Mouse (Mus musculus) neural tube, embryonic 15.5 days (tissue): ENCODE measurements around the gene Spag7. TPM values are rescaled to one million over a fixed set of nuclear protein-coding genes. Genes with fewer than 3 reads are reported as not detected.

Experiments used
- ATAC-seq: fragments of 200-750 bp; cut with Nextera tagmentation; 2 replicates; pipeline ENCODE4 v1.8.0; 2017; ENCODE audit warnings: mild to moderate bottlenecking, moderate TSS enrichment, moderate library complexity; ENCODE audit not compliant: low FRiP score
- H3K27ac ChIP-seq: fragments of 300-500 bp; sonication (generic); replicated peaks from 2 replicates; pipeline ENCODE4 v1.5.1; 2015; ENCODE audit warnings: mild to moderate bottlenecking, inconsistent platforms
- H3K27me3 ChIP-seq: fragments of 300-500 bp; sonication (generic); replicated peaks from 2 replicates; pipeline ENCODE4 v1.6.1; 2015; ENCODE audit warnings: inconsistent platforms
- H3K36me3 ChIP-seq: fragments of 300-500 bp; sonication (generic); 2 replicates; pipeline ENCODE4 v1.6.1; 2015; ENCODE audit warnings: inconsistent platforms
- H3K4me1 ChIP-seq: fragments of 300-500 bp; sonication (generic); 2 replicates; pipeline ENCODE4 v1.6.1; 2015; ENCODE audit warnings: inconsistent platforms
- H3K4me2 ChIP-seq: fragments of 300-500 bp; sonication (generic); 2 replicates; pipeline ENCODE4 v1.6.1; 2015; ENCODE audit warnings: inconsistent platforms, mild to moderate bottlenecking, moderate library complexity
- H3K4me3 ChIP-seq: fragments of 300-500 bp; sonication (generic); replicated peaks from 2 replicates; pipeline ENCODE4 v1.5.1; 2015; ENCODE audit warnings: mild to moderate bottlenecking, inconsistent platforms
- H3K9ac ChIP-seq: fragments of 300-500 bp; sonication (generic); replicated peaks from 2 replicates; pipeline ENCODE4 v1.6.1; 2015; ENCODE audit warnings: mild to moderate bottlenecking, inconsistent platforms
- H3K9me3 ChIP-seq: fragments of 300-500 bp; sonication (generic); replicated peaks from 2 replicates; pipeline ENCODE4 v1.6.1; 2016; ENCODE audit warnings: inconsistent platforms
- WGBS: fragments of 180-500 bp; shearing (Covaris S2); methylation state at CpG from one replicate; pipeline ENCODE4 v1.1.7; 2015; ENCODE audit warnings: mixed read lengths; 5-methylcytosine and 5-hydroxymethylcytosine counted together
- polyA plus RNA-seq: library from polyadenylated mRNA; unstranded; fragments of >200 nt; fragmentation: Nextera tagmentation; extraction: Ambion mirVana; gene quantifications from 2 replicates; pipeline ENCODE4 v1.2.1, GENCODE M21; 2015

Spag7 gene
- polyA plus RNA-seq, 1 experiment from 2014 or later: 159 TPM

DNA sequence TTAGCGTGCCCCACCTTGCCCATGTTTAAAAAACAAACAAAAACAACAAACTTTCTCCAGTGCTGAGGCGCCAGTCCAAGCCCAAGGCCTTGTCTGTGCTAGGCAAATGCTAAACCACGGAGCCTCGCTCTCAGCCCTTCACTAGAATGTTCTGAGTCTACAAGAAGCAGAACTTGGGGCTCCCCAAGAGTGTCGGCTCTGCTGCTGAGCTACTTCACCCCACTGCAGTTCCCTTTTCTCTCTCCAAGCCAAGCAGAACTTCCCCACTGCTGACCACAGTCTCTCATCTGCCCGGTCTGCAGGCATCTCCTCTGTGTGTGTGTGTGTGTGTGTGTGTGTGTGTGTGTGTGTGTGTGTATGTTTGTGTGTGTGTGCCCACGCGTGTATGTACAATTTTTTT lies 10.7 kb upstream of the Spag7 start:
- no peaks in the 10 kb centered on the region for H3K27me3 ChIP-seq
- no peak overlapping the region for H3K9ac ChIP-seq
- no peak overlapping the region for H3K27ac ChIP-seq
- H3K4me2 ChIP-seq: no peak overlapping the region
- H3K4me3 ChIP-seq: no peak overlapping the region
- peaks cover 10% of the 10 kb centered on the region for H3K4me1 ChIP-seq
- whole genome bisulfite sequencing: 94% methylated on average over 6 of the region's 8 CpGs
- no peak for ATAC-seq
- peaks cover 81% of the 10 kb centered on the region for H3K36me3 ChIP-seq
- H3K9me3 ChIP-seq: no peaks in the 10 kb centered on the region

DNA sequence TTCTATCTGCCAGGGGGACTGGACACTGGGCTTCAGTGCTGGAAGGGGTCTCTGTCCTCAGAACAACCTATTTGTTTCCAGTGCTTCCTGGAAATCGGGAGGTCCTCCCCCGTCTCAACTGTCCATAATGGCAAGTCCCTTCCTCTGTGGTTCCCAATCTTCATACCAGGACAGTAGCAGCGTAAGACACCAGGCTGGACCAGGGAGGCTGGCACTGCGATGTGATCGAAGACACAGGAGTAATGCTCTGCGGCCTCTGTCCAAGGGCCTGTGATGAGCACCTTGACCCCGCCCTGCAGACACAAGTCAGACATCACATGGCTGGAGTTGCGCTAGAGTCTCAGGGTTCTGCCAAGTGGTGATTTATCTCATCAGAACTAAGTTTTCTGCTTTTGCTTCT lies 10.1 kb upstream of the Spag7 start:
- Histone ChIP-seq H3K27ac (no peak overlapping the region), H3K9me3 (no peaks in the 10 kb centered on the region), H3K4me2 (no peak overlapping the region), H3K9ac (no peak overlapping the region), H3K36me3 (peaks cover 79% of the 10 kb centered on the region), H3K4me3 (no peak overlapping the region), H3K4me1 (peaks cover 10% of the 10 kb centered on the region), H3K27me3 (no peaks in the 10 kb centered on the region)
- whole genome bisulfite sequencing: 98% methylated on average over 8 of the region's 8 CpGs
- no peak for ATAC-seq

DNA sequence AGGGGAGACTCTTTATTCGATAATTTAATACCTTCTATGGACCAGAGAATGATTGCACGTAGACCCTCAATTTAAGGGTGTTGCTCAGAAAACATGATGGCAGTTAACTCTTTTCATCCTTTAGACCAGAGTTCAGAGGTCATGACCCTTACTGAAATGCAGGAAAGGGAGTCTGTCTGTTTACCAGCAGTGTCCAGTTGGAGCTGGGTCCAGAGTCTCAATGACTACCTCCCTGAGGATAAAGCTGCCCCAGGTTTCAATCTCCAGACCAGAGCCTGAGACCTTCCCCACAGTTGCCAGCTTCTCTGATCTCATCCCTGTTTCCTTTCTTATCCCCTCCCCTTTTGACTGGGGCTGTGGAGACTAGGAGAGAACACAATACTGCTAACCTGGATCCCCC lies 9.4 kb upstream of the Spag7 start:
- 65% methylated on average over 2 of the region's 2 CpGs for WGBS
- Histone ChIP-seq H3K4me2 (no peak overlapping the region), H3K36me3 (peaks cover 77% of the 10 kb centered on the region), H3K4me3 (no peak overlapping the region), H3K27me3 (no peaks in the 10 kb centered on the region), H3K9ac (no peak overlapping the region), H3K4me1 (peaks cover 10% of the 10 kb centered on the region), H3K27ac (no peak overlapping the region), H3K9me3 (no peaks in the 10 kb centered on the region)
- ATAC-seq: no peak

DNA sequence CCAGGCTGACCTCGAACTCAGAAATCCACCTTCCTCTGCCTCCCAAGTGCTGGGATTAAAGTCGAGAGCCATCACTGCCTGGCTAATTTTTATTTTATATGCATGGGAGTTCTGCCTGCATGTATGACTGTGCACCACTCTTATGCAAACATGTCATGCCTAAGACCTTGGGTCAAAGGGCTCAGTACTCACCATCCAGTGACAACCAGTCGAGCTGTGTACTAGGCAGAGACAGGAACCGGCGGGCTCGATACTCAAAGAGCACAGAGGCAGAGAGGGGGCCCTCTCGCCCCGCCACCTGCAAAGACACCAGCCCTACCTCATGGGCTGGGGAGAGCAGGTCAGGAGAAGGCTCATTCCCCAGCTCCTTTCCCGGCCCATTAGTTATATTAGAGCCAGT lies 8.9 kb upstream of the Spag7 start:
- WGBS: 88% methylated on average over 8 of the region's 9 CpGs
- Histone ChIP-seq H3K4me1 (peaks cover 10% of the 10 kb centered on the region), H3K27me3 (no peaks in the 10 kb centered on the region), H3K9me3 (no peaks in the 10 kb centered on the region), H3K27ac (no peak overlapping the region), H3K4me2 (no peak overlapping the region), H3K4me3 (no peak overlapping the region), H3K9ac (no peak overlapping the region), H3K36me3 (peaks cover 75% of the 10 kb centered on the region)
- ATAC-seq: no peak

DNA sequence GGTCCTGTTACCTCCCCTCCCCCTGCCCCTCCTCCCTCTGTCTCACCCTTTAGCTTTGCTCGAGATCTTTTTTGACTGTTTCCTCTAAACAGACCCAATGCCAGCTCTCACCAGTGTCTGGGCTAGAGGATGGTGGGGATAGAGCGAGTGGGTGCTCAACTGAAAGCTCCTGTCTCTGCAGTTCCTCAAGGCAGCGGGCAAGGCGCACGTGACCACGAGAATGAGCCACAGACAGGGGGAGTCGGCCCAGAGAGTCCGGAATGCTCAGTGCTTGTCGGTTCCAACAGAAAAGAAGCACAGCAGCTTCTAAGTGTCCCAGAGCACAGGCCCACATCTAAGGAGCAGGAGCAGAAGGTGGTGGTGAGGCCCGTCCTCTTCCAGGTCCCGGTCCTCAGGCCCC lies 5.3 kb upstream of the Spag7 start:
- H3K4me2 ChIP-seq: no peak overlapping the region
- H3K4me3 ChIP-seq: no peak overlapping the region
- no peak overlapping the region for H3K9ac ChIP-seq
- ATAC-seq: no peak
- H3K27ac ChIP-seq: no peak overlapping the region
- H3K36me3 ChIP-seq: peaks cover 63% of the 10 kb centered on the region
- H3K27me3 ChIP-seq: no peaks in the 10 kb centered on the region
- H3K4me1 ChIP-seq: peaks cover 21% of the 10 kb centered on the region
- H3K9me3 ChIP-seq: no peaks in the 10 kb centered on the region
- WGBS: 78% methylated on average over 11 of the region's 11 CpGs

DNA sequence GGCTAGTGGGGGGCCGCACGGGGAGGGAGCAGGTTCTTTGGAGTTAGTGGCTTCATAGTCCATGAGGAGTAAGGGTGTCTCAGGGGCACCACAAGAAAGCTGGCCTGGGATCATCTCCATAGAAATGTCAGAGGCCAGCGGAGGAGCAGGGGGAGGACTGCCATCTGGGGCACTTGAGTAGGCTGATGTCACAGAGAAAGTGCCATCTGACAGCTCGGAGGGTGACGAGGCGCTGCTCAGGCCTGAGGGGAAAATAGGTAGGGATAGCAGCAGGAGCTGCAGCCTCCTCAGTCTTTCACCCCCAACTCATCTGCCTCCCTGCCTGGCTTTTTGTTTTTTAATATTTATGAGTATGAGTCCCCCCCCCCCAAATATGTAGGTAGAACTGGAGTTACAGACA lies 4.8 kb upstream of the Spag7 start:
- no peak for ATAC-seq
- Histone ChIP-seq H3K9me3 (no peaks in the 10 kb centered on the region), H3K4me1 (peaks cover 21% of the 10 kb centered on the region), H3K27me3 (no peaks in the 10 kb centered on the region), H3K27ac (no peak overlapping the region), H3K4me3 (no peak overlapping the region), H3K36me3 (peaks cover 58% of the 10 kb centered on the region), H3K4me2 (no peak overlapping the region), H3K9ac (no peak overlapping the region)
- WGBS: 63% methylated on average over 6 of the region's 6 CpGs

DNA sequence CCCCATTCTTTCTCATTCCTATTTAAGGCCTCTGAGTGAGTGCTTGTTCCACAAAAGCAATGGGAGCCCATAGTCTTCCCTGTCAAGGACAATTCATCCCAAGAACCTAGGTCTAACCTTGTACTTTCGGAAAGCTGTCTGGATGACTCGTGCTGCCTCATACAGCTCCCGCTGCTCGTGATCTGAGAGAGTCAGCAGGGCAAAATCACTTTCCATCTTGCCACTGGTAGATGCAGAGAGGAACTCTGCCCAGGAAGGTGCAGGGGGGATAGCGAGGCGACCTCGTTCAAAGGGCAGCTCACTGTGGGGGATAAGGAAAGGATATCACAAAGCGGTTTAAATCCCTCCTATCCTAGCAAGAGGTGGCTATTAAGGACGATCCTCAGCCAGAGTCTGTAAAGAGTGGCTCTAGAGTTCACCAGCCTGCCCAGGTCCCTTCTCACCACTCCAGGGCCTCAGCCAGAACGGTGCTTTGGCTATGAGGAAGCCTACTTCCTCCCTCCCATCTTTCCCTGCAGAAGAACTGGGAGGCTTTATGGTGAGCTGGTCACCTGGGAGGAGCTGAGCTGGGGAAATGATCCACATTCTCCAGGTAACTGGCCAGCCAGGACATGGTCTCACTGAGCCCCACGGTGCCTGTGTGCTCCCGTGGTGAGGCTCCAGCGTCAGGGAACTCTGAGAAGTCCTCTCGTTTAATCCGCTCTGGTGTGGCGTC lies 2.3 kb upstream of the Spag7 start:
- no peak overlapping the region for H3K27ac ChIP-seq
- no peaks in the 10 kb centered on the region for H3K27me3 ChIP-seq
- no peak overlapping the region for H3K4me3 ChIP-seq
- H3K36me3 ChIP-seq: peaks cover 39% of the 10 kb centered on the region
- H3K4me1 ChIP-seq: peaks cover 39% of the 10 kb centered on the region
- peak overlapping the region; percentile 70; the same call in 1 of the 2 replicates for H3K9ac ChIP-seq
- ATAC-seq: no peak
- no peaks in the 10 kb centered on the region for H3K9me3 ChIP-seq
- WGBS: 83% methylated on average over 16 of the region's 16 CpGs
- peak overlapping the region; percentile 81; the same call in 1 of the 2 replicates for H3K4me2 ChIP-seq

DNA sequence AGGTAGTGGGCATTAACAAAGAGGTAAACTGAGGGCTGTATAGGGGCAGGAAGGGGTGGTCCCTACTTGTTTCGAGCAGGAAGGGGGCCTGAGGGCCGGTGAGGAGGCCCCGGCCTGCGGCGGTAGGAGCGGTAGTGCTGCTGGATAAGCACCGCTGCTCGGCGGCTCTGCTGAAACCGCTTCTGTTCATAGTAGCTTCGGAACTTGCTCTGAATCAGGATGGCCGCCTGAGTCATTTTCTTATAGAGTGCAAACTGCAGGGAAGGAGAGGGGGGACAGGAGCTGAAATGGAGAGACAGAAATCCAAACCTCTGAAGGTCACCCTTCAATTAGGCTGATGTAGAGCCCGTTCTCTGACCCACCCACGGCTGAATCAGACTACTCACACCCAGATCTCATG lies 1.3 kb upstream of the Spag7 start:
- peaks cover 43% of the 10 kb centered on the region for H3K4me1 ChIP-seq
- peak overlapping the region; percentile 99 for H3K27ac ChIP-seq
- WGBS: 36% methylated on average over 14 of the region's 14 CpGs
- no peak for ATAC-seq
- H3K36me3 ChIP-seq: peaks cover 33% of the 10 kb centered on the region
- peak overlapping the region; percentile 67 for H3K4me3 ChIP-seq
- H3K27me3 ChIP-seq: no peaks in the 10 kb centered on the region
- no peaks in the 10 kb centered on the region for H3K9me3 ChIP-seq
- H3K4me2 ChIP-seq: peak overlapping the region; percentile 81
- peak overlapping the region; percentile 70 for H3K9ac ChIP-seq

DNA sequence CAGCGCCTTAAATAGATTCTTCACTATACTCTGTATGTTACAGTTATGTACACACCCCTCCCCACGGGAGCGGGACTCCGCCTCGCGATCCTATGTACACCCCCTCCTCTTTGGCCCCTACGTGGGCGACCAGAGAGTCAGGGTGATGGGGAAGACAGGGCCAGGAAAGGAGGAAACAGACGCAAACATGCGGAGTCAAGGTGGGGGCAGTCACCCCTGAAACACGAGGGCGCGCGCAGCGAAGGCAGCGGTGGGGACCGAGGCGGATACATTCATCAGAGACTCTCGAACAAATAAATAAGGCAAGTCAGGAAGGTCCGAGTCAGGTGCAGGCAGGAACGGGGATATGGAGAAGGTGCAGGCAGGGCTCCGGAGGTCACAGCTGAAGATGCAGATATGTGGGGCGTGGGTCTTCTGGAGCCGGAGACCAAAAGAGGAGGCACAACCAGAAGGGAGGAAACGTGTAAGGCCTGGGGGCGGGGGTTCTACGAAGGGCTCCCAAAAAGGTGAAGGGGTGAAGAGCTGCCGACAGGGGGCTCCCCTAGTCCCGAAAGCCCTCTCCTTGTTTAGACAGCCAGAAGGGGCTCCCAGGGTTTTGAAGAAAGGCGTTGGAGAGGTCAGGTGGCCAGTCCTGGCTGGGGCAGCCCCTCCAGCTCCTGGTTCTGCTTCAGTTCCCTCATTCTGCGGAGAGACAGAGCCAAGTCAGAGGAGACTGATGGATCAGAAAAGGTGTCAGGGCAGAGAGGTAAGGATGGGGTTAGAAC lies 548 bp upstream of the Spag7 start:
- H3K9ac ChIP-seq: peak overlapping the region; percentile 70
- peak overlapping the region; percentile 81 for H3K4me2 ChIP-seq
- peaks cover 33% of the 10 kb centered on the region for H3K36me3 ChIP-seq
- H3K27ac ChIP-seq: peak overlapping the region; percentile 99
- peak overlapping the region; percentile 67 for H3K4me3 ChIP-seq
- H3K27me3 ChIP-seq: no peaks in the 10 kb centered on the region
- WGBS: under 1% methylated on average over 31 of the region's 31 CpGs
- no peaks in the 10 kb centered on the region for H3K9me3 ChIP-seq
- peaks cover 43% of the 10 kb centered on the region for H3K4me1 ChIP-seq
- peak; percentile 43 for ATAC-seq

DNA sequence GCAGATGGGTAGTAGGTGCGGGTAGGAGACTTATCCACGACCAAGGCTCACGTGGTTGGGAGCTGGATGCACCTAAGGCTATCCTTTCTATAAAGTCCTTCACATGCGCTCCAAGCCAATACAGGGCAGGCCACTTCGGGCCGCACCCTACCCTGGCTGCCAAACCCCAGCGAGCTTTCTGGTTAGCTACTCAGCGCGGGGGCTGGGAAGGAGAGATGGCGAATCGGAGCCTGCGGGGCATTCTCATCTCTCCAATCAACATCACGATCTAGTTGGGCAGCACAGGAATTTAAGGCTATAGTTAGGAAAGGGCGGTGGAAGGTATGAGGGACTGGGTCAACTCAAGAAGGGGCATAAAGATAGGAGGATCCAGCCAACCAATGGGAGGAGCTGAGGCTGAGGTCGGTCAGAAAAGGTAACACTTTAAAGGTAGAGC lies 863 bp downstream of the Spag7 start:
- Histone ChIP-seq H3K4me2 (peak overlapping the region; percentile 81), H3K27ac (peak overlapping the region; percentile 99), H3K36me3 (peaks cover 35% of the 10 kb centered on the region), H3K9ac (peak overlapping the region; percentile 70), H3K4me1 (peaks cover 43% of the 10 kb centered on the region), H3K27me3 (no peaks in the 10 kb centered on the region), H3K4me3 (peak overlapping the region; percentile 67), H3K9me3 (no peaks in the 10 kb centered on the region)
- ATAC-seq: no peak; the same call in 1 of the 2 replicates
- WGBS: under 1% methylated on average over 15 of the region's 15 CpGs

DNA sequence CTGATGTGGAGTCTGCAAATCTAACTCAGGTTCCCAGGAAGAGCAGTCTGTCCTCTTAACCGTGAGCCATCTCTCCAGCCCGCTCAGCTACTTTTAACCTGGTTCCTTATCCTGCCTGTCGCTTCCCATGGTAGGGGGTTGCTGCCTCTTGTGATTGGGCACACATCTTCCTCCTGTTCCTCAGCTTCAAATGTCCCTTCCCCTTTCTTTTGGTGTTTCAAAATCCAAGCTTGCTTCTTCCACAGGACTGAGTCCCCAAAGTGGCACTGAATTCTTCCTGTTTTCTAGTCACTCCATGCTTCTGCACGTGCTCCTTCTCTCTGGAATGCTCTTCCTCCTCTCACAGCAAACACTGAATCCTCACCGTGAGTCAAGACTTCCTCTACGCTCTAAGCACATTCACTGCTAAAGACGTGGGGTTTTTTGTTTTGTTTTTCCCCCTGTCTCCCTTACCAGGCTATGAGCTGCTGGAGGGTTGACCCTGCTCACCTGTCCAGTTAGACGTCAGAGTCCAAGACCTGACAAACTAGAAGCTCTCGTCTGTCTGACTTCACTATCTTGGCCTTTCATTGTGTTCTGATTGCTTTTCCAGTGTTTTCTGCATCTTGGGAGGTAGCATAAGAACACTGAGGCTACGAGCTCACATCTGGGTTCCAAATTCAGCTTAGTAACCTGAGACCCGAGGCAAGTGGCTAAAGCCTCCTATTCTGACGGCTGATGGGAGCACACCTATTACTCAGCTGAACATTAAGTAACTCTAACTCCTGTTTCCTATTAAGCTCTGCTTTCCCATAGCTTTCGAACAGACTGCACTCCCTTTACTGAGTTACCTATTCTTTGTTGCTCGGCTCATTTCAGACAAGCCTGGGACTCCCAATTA lies 1.7 kb downstream of the Spag7 start:
- Histone ChIP-seq H3K27me3 (no peaks in the 10 kb centered on the region), H3K9ac (peak overlapping the region; percentile 70; the same call in 1 of the 2 replicates), H3K4me2 (peak overlapping the region; percentile 81), H3K4me3 (peak overlapping the region; percentile 67), H3K27ac (peak overlapping the region; percentile 99), H3K36me3 (peaks cover 43% of the 10 kb centered on the region), H3K9me3 (no peaks in the 10 kb centered on the region), H3K4me1 (peaks cover 43% of the 10 kb centered on the region)
- WGBS: 83% methylated on average over 14 of the region's 14 CpGs
- ATAC-seq: no peak
